Mouse (Mus musculus) kidney, postnatal 0 days (tissue): ENCODE measurements around the gene Cdh5. TPM values are rescaled to one million over a fixed set of nuclear protein-coding genes. Genes with fewer than 3 reads are reported as not detected.

Source experiments
- ATAC-seq: fragments of 200-750 bp; cut with Nextera tagmentation; replicated peaks from 2 replicates; pipeline ENCODE4 v1.8.0; 2017; ENCODE audit warnings: low read depth, moderate number of reproducible peaks, moderate TSS enrichment, moderate library complexity; ENCODE audit not compliant: low FRiP score
- DNase-seq: peaks from one replicate; pipeline ENCODE4 v3.0.0-alpha.2; 2016; ENCODE audit warnings: low spot score
- H3K27ac ChIP-seq: fragments of 300-500 bp; sonication (generic); 2 replicates; pipeline ENCODE4 v1.5.1; 2014; ENCODE audit warnings: mild to moderate bottlenecking
- H3K27me3 ChIP-seq: fragments of 300-500 bp; sonication (generic); 2 replicates; pipeline ENCODE4 v1.6.1; 2014; ENCODE audit warnings: low read length, mixed read lengths; ENCODE audit not compliant: insufficient read depth
- H3K36me3 ChIP-seq: fragments of 300-500 bp; sonication (generic); 2 replicates; pipeline ENCODE4 v1.6.1; 2014; ENCODE audit warnings: low read length, mixed read lengths; ENCODE audit not compliant: insufficient read depth
- H3K4me1 ChIP-seq: fragments of 300-500 bp; sonication (generic); replicated peaks from 2 replicates; pipeline ENCODE4 v1.6.1; 2014; ENCODE audit warnings: antibody characterized with exemption, low read length, mixed read lengths; ENCODE audit not compliant: insufficient read depth
- H3K4me2 ChIP-seq: fragments of 300-500 bp; sonication (generic); 2 replicates; pipeline ENCODE4 v1.6.1; 2014; ENCODE audit warnings: mild to moderate bottlenecking, low read length, moderate library complexity, mixed read lengths
- H3K4me3 ChIP-seq: fragments of 300-500 bp; sonication (generic); replicated peaks from 2 replicates; pipeline ENCODE4 v1.5.1; 2014; ENCODE audit warnings: low read depth, low read length
- H3K9ac ChIP-seq: fragments of 300-500 bp; sonication (generic); 2 replicates; pipeline ENCODE4 v1.6.1; 2014; ENCODE audit warnings: low read depth, low read length
- H3K9me3 ChIP-seq: fragments of 300-500 bp; sonication (generic); replicated peaks from 2 replicates; pipeline ENCODE4 v1.6.1; 2016; ENCODE audit warnings: low read length, inconsistent platforms, mixed read lengths
- CTCF ChIP-seq: IDR thresholded peaks from 2 replicates; pipeline ENCODE4 v1.5.1; 2016; ENCODE audit warnings: antibody characterized with exemption, low read depth, mild to moderate bottlenecking, moderate library complexity
- WGBS: fragments of 180-500 bp; shearing (Covaris S2); extraction: QIAGEN DNeasy Blood & Tissue Kit; methylation state at CpG from one replicate; pipeline ENCODE4 v1.1.7; 2014; 5-methylcytosine and 5-hydroxymethylcytosine counted together
- polyA plus RNA-seq: library from polyadenylated mRNA; unstranded; fragments of >200 nt; fragmentation: Nextera tagmentation; extraction: Ambion mirVana; gene quantifications from 2 replicates; pipeline ENCODE4 v1.2.1, GENCODE M21; 2015

Cdh5 gene
- polyA plus RNA-seq, 1 experiment from 2014 or later, result 35.9 TPM

GRCm38 (mm10) chr8:104184905-104185304, 83.5 kb downstream of the Cdh5 start:
- ATAC-seq (peak; percentile 37; the same call in 1 of the 2 replicates), DNase-seq (no peak)
- Histone ChIP-seq H3K27ac (no peak overlapping the region), H3K4me1 (no peaks in the 10 kb centered on the region), H3K9ac (no peak overlapping the region), H3K27me3 (no peaks in the 10 kb centered on the region), H3K4me3 (no peak overlapping the region), H3K4me2 (no peak overlapping the region), H3K36me3 (no peaks in the 10 kb centered on the region), H3K9me3 (no peaks in the 10 kb centered on the region)
- 14% methylated on average over 6 of the region's 6 CpGs for WGBS
- TF ChIP-seq CTCF, result no peak

GRCm38 (mm10) chr8:104186827-104187226, 85.4 kb downstream of the Cdh5 start:
- Histone ChIP-seq H3K36me3 (no peaks in the 10 kb centered on the region), H3K27me3 (no peaks in the 10 kb centered on the region), H3K27ac (no peak overlapping the region), H3K4me3 (no peak overlapping the region), H3K9me3 (no peaks in the 10 kb centered on the region), H3K9ac (no peak overlapping the region), H3K4me1 (0 out of 2 replicates have a peak, but pooled peaks cover 3% of the 10 kb centered on the region), H3K4me2 (no peak overlapping the region)
- no peak for ATAC-seq
- 84% methylated on average over 4 of the region's 4 CpGs for WGBS
- TF ChIP-seq CTCF, result no peak
- DNase-seq, result no peak

- H3K9ac ChIP-seq, result no peak overlapping the region
- no peak for ATAC-seq
- H3K27me3 ChIP-seq, result no peaks in the 10 kb centered on the region
- no peak overlapping the region for H3K27ac ChIP-seq
- no peak overlapping the region for H3K4me3 ChIP-seq
- 58% methylated on average over 6 of the region's 6 CpGs for WGBS
- H3K4me1 ChIP-seq, result 0 out of 2 replicates have a peak, but pooled peaks cover 3% of the 10 kb centered on the region
- no peak overlapping the region for H3K4me2 ChIP-seq
- DNase-seq, result no peak
- no peak for TF ChIP-seq CTCF
- H3K9me3 ChIP-seq, result no peaks in the 10 kb centered on the region
- no peaks in the 10 kb centered on the region for H3K36me3 ChIP-seq
Measured at GRCm38 (mm10) chr8:104187622-104188021, 86.2 kb downstream of the Cdh5 start.

GRCm38 (mm10) chr8:104188459-104188858, 87.0 kb downstream of the Cdh5 start:
- no peak overlapping the region for H3K27ac ChIP-seq
- no peaks in the 10 kb centered on the region for H3K36me3 ChIP-seq
- no peak overlapping the region for H3K9ac ChIP-seq
- H3K4me2 ChIP-seq, result no peak overlapping the region
- H3K4me1 ChIP-seq, result 0 out of 2 replicates have a peak, but pooled peaks cover 3% of the 10 kb centered on the region
- ATAC-seq (no peak), DNase-seq (no peak)
- TF ChIP-seq CTCF, result no peak
- WGBS, result 55% methylated on average over 5 of the region's 5 CpGs
- no peaks in the 10 kb centered on the region for H3K27me3 ChIP-seq
- no peak overlapping the region for H3K4me3 ChIP-seq
- H3K9me3 ChIP-seq, result no peaks in the 10 kb centered on the region

- 50% methylated on average over 6 of the region's 6 CpGs for WGBS
- Histone ChIP-seq H3K9ac (no peak overlapping the region), H3K4me2 (no peak overlapping the region), H3K27me3 (no peaks in the 10 kb centered on the region), H3K4me3 (no peak overlapping the region), H3K36me3 (no peaks in the 10 kb centered on the region), H3K4me1 (0 out of 2 replicates have a peak, but pooled peaks cover 3% of the 10 kb centered on the region), H3K9me3 (no peaks in the 10 kb centered on the region), H3K27ac (no peak overlapping the region)
- ATAC-seq (no peak), DNase-seq (no peak)
- no peak for TF ChIP-seq CTCF
Measured at GRCm38 (mm10) chr8:104190777-104191468, 89.5 kb downstream of the Cdh5 start.

- H3K4me3 ChIP-seq, result no peak overlapping the region
- 0 out of 2 replicates have a peak, but pooled peaks cover 3% of the 10 kb centered on the region for H3K4me1 ChIP-seq
- no peak overlapping the region for H3K4me2 ChIP-seq
- H3K27me3 ChIP-seq, result no peaks in the 10 kb centered on the region
- DNase-seq, result peak; percentile 64
- no peak for ATAC-seq
- no peak for TF ChIP-seq CTCF
- whole genome bisulfite sequencing, result 10% methylated on average over 11 of the region's 11 CpGs
- H3K9me3 ChIP-seq, result no peaks in the 10 kb centered on the region
- no peak overlapping the region for H3K9ac ChIP-seq
- H3K27ac ChIP-seq, result no peak overlapping the region
- no peaks in the 10 kb centered on the region for H3K36me3 ChIP-seq
Measured at GRCm38 (mm10) chr8:104191496-104191895, 90.1 kb downstream of the Cdh5 start.

Other genes with a start within 250 kb of the Cdh5 start
- gene Bean1, start 68.8 kb downstream of the Cdh5 start, polyA plus RNA-seq, result 2.1 TPM in 2 replicates
- 19.6 and 20.9 TPM in 2 replicates for gene Tk2, start 146.9 kb downstream of the Cdh5 start, polyA plus RNA-seq
- 33.4 and 37.2 TPM in 2 replicates for gene Cklf, start 149.2 kb downstream of the Cdh5 start, polyA plus RNA-seq
- not detected in 2 replicates for gene Cmtm2a, start 191.6 kb downstream of the Cdh5 start, polyA plus RNA-seq
- not detected in 2 replicates for gene Gm45711, start 208.5 kb downstream of the Cdh5 start, polyA plus RNA-seq
- gene Cmtm1, start 208.5 kb downstream of the Cdh5 start, polyA plus RNA-seq, result not detected in 2 replicates
- not detected in 2 replicates for gene Gm11020, start 219.9 kb downstream of the Cdh5 start, polyA plus RNA-seq
- not detected in 2 replicates for gene Cmtm2b, start 220.6 kb downstream of the Cdh5 start, polyA plus RNA-seq
- gene Cmtm3, start 237.8 kb downstream of the Cdh5 start, polyA plus RNA-seq, result 125 and 132 TPM in 2 replicates